Mouse (Mus musculus) Muller cell, postnatal 12 days (primary cell): ENCODE results near the gene Dbr1.
A peak's percentile ranks its signal among the peaks of the same experiment; 100 is the strongest.
"Not testable (repeated sequence)": the region's sequence is repeated elsewhere in the genome, so short reads cannot be mapped to it uniquely, and the experiment has no call there.

Experiments
- DNase-seq: peaks from one replicate; pipeline ENCODE4 v3.0.0-alpha.2; 2015; ENCODE audit errors: inconsistent ontology term

Gene Dbr1

GRCm38 (mm10) chr9:99575677-99576480 is at the start of gene Dbr1:
Gene Dbr1 (plus strand): TSS chr9:99575799.
- peak; percentile 90 for DNase-seq

- DNase-seq = no peak
These were observed 43.7 kb upstream of the Dbr1 start for GRCm38 (mm10) chr9:99531865-99532264.

- no peak for DNase-seq
These were observed 29.3 kb upstream of the Dbr1 start for GRCm38 (mm10) chr9:99546259-99546658.

GRCm38 (mm10) chr9:99552068-99552467 is 23.5 kb upstream of the Dbr1 start:
- no peak for DNase-seq

- DNase-seq = no peak
These were observed 22.6 kb upstream of the Dbr1 start for GRCm38 (mm10) chr9:99553049-99553448.

GRCm38 (mm10) chr9:99554052-99554451 is 21.5 kb upstream of the Dbr1 start:
- DNase-seq = no peak

- no peak for DNase-seq
These were observed 20.3 kb upstream of the Dbr1 start for GRCm38 (mm10) chr9:99555253-99555652.

GRCm38 (mm10) chr9:99557580-99558300 is 17.9 kb upstream of the Dbr1 start:
- no peak for DNase-seq

- no peak for DNase-seq
These were observed 16.6 kb upstream of the Dbr1 start for GRCm38 (mm10) chr9:99558824-99559556.

- DNase-seq = no peak
These were observed 16.1 kb upstream of the Dbr1 start for GRCm38 (mm10) chr9:99559557-99559904.

GRCm38 (mm10) chr9:99560389-99560788 is 15.2 kb upstream of the Dbr1 start:
- no peak for DNase-seq

- peak; percentile 27 for DNase-seq
These were observed 11.9 kb upstream of the Dbr1 start for GRCm38 (mm10) chr9:99563714-99564113.

- DNase-seq = no peak
These were observed 7.6 kb upstream of the Dbr1 start for GRCm38 (mm10) chr9:99568023-99568346.

GRCm38 (mm10) chr9:99568347-99569070 is 7.1 kb upstream of the Dbr1 start, which contains the start of gene Armc8:
Gene Armc8 (minus strand): TSS chr9:99568899.
- DNase-seq = peak; percentile 96

GRCm38 (mm10) chr9:99569071-99569397 is 6.6 kb upstream of the Dbr1 start:
- no peak for DNase-seq

GRCm38 (mm10) chr9:99580655-99581054 is 5.1 kb downstream of the Dbr1 start:
- DNase-seq = peak; percentile 30

- DNase-seq = peak; percentile 55
These were observed 12.1 kb downstream of the Dbr1 start for GRCm38 (mm10) chr9:99587505-99588202.

GRCm38 (mm10) chr9:99591144-99591543 is 15.5 kb downstream of the Dbr1 start:
- DNase-seq = no peak

GRCm38 (mm10) chr9:99599127-99599526 is 23.5 kb downstream of the Dbr1 start:
- DNase-seq = not testable (repeated sequence)

GRCm38 (mm10) chr9:99603566-99603965 is 28.0 kb downstream of the Dbr1 start:
- peak; percentile 25 for DNase-seq

- no peak for DNase-seq
These were observed 36.6 kb downstream of the Dbr1 start, which contains the start of gene A4gnt for GRCm38 (mm10) chr9:99612202-99612601. Gene A4gnt (plus strand): TSS chr9:99612502.
